Mouse (Mus musculus) forebrain, embryonic 14.5 days (tissue): ENCODE measurements at regions not wholly inside any gene's neighbourhood (a gene's known extent, or its start where the extent isn't known, plus 50 kb on each side); places are given as distances from the start of the nearest gene placed in this dataset.

Experiments
- ATAC-seq: fragments of 200-750 bp; cut with Nextera tagmentation; 2 replicates; pipeline ENCODE4 v1.8.0; 2017; ENCODE audit warnings: mild to moderate bottlenecking, moderate library complexity
- DNase-seq: peaks from one replicate; pipeline ENCODE4 v3.0.0-alpha.2; 2015; ENCODE audit warnings: low spot score
- H3K27ac ChIP-seq: fragments of 300-500 bp; sonication (generic); 2 replicates; pipeline ENCODE4 v1.5.1; 2014; ENCODE audit warnings: low read depth, mild to moderate bottlenecking, control low read depth, low read length, moderate library complexity
- H3K27me3 ChIP-seq: fragments of 300-500 bp; sonication (generic); replicated peaks from 2 replicates; pipeline ENCODE4 v1.6.1; 2014; ENCODE audit warnings: low read length, control low read depth, mixed read lengths; ENCODE audit not compliant: control insufficient read depth, insufficient read depth
- H3K36me3 ChIP-seq: fragments of 300-500 bp; sonication (generic); 2 replicates; pipeline ENCODE4 v1.6.1; 2014; ENCODE audit warnings: low read length, control low read depth; ENCODE audit not compliant: control insufficient read depth, insufficient read depth
- H3K4me1 ChIP-seq: fragments of 300-500 bp; sonication (generic); 2 replicates; pipeline ENCODE4 v1.6.1; 2014; ENCODE audit warnings: antibody characterized with exemption, low read length, control low read depth; ENCODE audit not compliant: control insufficient read depth, insufficient read depth
- H3K4me2 ChIP-seq: fragments of 300-500 bp; sonication (generic); 2 replicates; pipeline ENCODE4 v1.6.1; 2014; ENCODE audit warnings: mild to moderate bottlenecking, control low read depth, low read length
- H3K4me3 ChIP-seq: fragments of 300-500 bp; sonication (generic); 2 replicates; pipeline ENCODE4 v1.5.1; 2014; ENCODE audit warnings: low read depth, low read length, control low read depth
- H3K9ac ChIP-seq: fragments of 300-500 bp; sonication (generic); 2 replicates; pipeline ENCODE4 v1.6.1; 2014; ENCODE audit warnings: mild to moderate bottlenecking, low read length, control low read depth, moderate library complexity
- H3K9me3 ChIP-seq: fragments of 300-500 bp; sonication (generic); replicated peaks from 2 replicates; pipeline ENCODE4 v1.6.1; 2016; ENCODE audit warnings: low read length, control low read depth, mixed read lengths; ENCODE audit not compliant: control insufficient read depth
- WGBS: fragments of 180-500 bp; shearing (Covaris S2); extraction: QIAGEN DNeasy Blood & Tissue Kit; methylation state at CpG from one replicate; pipeline ENCODE4 v1.1.7; 2014; 5-methylcytosine and 5-hydroxymethylcytosine counted together

DNA sequence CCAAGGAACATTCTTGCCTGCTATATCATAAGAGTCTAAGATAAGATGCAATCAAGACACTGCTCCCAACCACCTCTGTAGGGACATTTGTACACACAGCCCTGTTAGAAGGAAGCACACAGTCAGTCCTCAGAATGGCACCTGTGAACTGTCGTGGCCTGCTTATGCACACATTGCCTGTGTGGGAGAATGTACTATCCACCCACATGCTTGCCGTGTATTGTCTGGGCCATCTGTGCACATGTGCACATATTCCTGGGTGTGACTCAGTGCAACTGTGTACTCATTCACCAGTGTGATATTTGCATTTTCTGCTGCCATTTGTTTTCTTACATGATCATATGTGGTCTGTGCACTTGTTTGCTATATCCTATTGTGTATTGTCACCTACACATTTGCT is 333.8 kb upstream of the 3110018I06Rik start:
- 85% methylated on average over 2 of the region's 2 CpGs for WGBS
- Histone ChIP-seq H3K27me3 (no peaks in the 10 kb centered on the region), H3K27ac (no peak overlapping the region), H3K36me3 (no peaks in the 10 kb centered on the region), H3K4me2 (no peak overlapping the region), H3K4me3 (no peak overlapping the region), H3K9ac (no peak overlapping the region), H3K9me3 (no peaks in the 10 kb centered on the region), H3K4me1 (no peaks in the 10 kb centered on the region)
- no peak for DNase-seq
- no peak for ATAC-seq

DNA sequence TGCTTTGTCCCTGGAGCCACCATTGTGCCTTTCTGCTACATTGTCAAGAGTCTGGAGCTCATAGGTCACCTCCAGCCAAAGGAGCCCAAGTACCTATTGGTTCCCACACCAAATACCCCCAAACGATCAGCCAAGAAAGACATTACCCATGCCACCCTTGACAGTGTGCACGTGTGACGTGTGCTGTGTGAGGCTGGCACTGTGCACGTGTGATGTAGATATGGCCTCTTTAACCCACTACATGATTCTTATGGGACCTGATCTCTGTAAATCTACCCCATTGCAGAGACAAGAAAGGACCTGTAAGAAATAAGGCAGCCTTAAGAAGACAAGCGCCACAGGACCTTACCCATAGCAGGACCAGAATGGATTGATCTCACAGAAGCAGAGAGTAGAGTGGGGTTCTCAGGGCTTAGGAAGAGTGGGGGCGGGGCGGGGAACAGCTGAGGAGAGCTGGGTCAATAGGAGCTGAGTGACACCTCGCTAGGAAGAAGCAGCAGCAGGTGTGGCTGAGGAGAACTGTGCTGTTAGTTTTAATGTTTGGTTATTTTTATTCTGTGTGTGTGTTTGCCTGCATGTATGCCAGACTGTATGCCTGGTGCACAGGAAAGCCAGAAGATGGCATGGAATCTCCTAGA is 331.5 kb upstream of the 3110018I06Rik start:
- H3K9me3 ChIP-seq, result no peaks in the 10 kb centered on the region
- no peaks in the 10 kb centered on the region; the same call in 1 of the 2 replicates for H3K4me1 ChIP-seq
- H3K36me3 ChIP-seq, result no peaks in the 10 kb centered on the region
- WGBS, result 77% methylated on average over 8 of the region's 8 CpGs
- no peak overlapping the region for H3K9ac ChIP-seq
- H3K4me3 ChIP-seq, result no peak overlapping the region
- H3K27me3 ChIP-seq, result no peaks in the 10 kb centered on the region
- ATAC-seq (no peak), DNase-seq (no peak)
- no peak overlapping the region for H3K4me2 ChIP-seq
- H3K27ac ChIP-seq, result no peak overlapping the region

DNA sequence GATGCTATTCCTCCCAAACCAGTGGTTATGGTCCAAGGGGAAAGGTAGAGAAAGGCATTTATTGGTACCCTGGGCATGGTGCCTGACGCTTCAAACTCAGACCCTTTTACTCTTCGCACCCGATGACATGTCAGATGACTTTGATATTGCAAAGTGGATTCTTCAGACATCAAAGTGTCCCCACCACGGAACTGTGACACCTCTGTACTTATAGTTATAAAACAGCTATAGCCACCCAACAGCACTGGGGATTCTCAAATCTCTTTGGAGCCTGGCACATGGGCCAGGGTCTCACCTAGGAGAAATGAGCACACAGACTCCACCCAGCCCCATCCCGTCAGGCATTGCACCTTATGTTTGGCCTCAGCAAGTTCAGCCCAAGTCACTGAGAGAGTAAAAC is 329.3 kb upstream of the 3110018I06Rik start:
- Histone ChIP-seq H3K4me2 (no peak overlapping the region), H3K9me3 (no peaks in the 10 kb centered on the region), H3K27me3 (no peaks in the 10 kb centered on the region), H3K4me3 (no peak overlapping the region), H3K9ac (no peak overlapping the region), H3K36me3 (no peaks in the 10 kb centered on the region), H3K4me1 (no peaks in the 10 kb centered on the region; the same call in 1 of the 2 replicates), H3K27ac (no peak overlapping the region)
- DNase-seq, result no peak
- WGBS, result 82% methylated on average over 5 of the region's 5 CpGs
- no peak for ATAC-seq

DNA sequence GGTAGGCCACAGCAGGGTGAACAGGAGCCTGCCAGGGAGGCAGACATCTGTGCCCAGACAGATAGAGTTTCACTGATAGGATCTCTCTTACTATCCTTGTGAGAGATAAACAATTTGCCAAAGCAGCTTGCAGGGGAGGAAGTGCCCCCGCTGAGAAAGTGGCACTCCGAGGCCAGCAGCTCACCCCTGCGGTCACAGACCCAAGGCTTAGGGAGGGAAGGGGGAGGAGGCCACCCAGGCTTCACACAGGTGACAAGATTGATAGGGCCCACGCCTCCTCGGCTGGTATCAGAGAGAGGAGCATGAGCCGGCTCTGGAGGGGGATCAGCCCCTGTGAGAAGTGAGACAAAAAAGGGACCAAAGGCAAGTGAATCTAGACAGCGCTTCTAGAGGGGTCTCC is 328.3 kb upstream of the 3110018I06Rik start:
- Histone ChIP-seq H3K9me3 (no peaks in the 10 kb centered on the region), H3K9ac (no peak overlapping the region), H3K27ac (no peak overlapping the region), H3K4me1 (no peaks in the 10 kb centered on the region; the same call in 1 of the 2 replicates), H3K36me3 (no peaks in the 10 kb centered on the region), H3K4me2 (no peak overlapping the region), H3K27me3 (no peaks in the 10 kb centered on the region), H3K4me3 (no peak overlapping the region)
- 12% methylated on average over 7 of the region's 7 CpGs for WGBS
- ATAC-seq (no peak), DNase-seq (no peak)

DNA sequence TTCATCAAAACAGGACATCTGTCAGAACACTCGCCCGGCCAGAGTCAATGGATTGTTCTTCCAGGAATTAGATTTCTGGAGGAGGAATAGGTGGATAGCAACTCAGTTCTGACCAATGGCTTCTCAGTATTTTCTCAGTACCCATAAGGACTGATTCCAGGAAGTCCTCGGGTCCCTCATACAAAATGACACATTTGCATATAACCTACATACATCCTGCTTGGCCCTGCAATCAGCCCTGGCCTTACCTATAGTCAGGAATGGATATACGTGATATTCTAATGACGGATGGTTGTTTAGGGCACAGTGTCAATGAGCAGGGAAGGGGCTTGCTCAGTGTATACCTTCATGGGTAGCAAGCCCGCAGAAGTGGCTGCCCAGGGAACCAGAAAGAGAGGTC is 327.8 kb upstream of the 3110018I06Rik start:
- Histone ChIP-seq H3K4me3 (no peak overlapping the region), H3K4me2 (no peak overlapping the region), H3K9me3 (no peaks in the 10 kb centered on the region), H3K27me3 (no peaks in the 10 kb centered on the region), H3K9ac (no peak overlapping the region), H3K4me1 (no peaks in the 10 kb centered on the region; the same call in 1 of the 2 replicates), H3K27ac (no peak overlapping the region), H3K36me3 (no peaks in the 10 kb centered on the region)
- no peak for ATAC-seq
- 57% methylated on average over 6 of the region's 6 CpGs for WGBS
- no peak for DNase-seq

DNA sequence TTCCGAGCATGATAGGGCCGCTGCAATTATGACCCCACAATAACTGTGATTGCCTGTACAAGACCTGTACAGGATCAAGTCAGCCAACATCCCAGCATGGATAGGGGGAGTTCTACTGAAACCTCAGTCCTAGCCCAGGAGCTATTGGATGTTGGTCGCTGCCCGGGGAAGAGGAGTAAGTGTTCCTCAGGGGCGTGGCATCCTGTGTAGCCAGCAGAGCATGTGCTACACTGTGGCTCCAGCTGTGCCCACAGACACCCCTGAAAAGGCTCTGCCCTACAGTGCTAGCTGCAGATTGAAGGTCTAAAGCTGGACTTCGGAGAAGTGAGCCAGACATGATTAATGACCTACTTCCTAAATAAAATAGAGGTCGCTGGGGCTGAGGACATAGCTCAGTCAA is 317.5 kb upstream of the 3110018I06Rik start:
- no peak overlapping the region for H3K9ac ChIP-seq
- no peaks in the 10 kb centered on the region for H3K9me3 ChIP-seq
- ATAC-seq (no peak), DNase-seq (no peak)
- H3K27ac ChIP-seq, result no peak overlapping the region
- no peak overlapping the region for H3K4me2 ChIP-seq
- 88% methylated on average over 7 of the region's 7 CpGs for WGBS
- H3K36me3 ChIP-seq, result no peaks in the 10 kb centered on the region
- H3K27me3 ChIP-seq, result no peaks in the 10 kb centered on the region
- H3K4me1 ChIP-seq, result no peaks in the 10 kb centered on the region
- H3K4me3 ChIP-seq, result no peak overlapping the region

DNA sequence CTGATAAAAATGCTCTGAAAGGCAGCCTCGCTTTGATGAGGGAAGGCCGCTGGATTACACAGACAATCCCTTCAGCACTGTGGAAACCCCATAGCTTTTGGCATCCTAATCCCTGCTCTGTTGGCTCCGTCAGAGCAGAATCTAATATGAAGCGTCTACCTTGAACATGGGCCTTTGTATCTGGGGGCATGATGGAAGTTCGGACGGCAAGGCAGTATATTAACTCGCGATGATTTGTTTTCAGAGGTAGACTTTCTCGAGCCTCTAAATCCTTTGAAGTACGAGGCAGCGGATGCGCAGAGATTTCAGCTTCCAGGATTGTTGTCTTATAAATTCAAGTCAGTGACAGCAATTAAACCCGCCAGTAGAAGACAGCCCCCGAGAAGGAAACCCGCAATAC is 316.8 kb upstream of the 3110018I06Rik start:
- 67% methylated on average over 15 of the region's 15 CpGs for WGBS
- H3K4me3 ChIP-seq, result no peak overlapping the region
- ATAC-seq (no peak), DNase-seq (no peak)
- no peaks in the 10 kb centered on the region for H3K4me1 ChIP-seq
- no peaks in the 10 kb centered on the region for H3K36me3 ChIP-seq
- H3K4me2 ChIP-seq, result no peak overlapping the region
- H3K27ac ChIP-seq, result no peak overlapping the region
- H3K27me3 ChIP-seq, result no peaks in the 10 kb centered on the region
- H3K9me3 ChIP-seq, result no peaks in the 10 kb centered on the region
- no peak overlapping the region for H3K9ac ChIP-seq

DNA sequence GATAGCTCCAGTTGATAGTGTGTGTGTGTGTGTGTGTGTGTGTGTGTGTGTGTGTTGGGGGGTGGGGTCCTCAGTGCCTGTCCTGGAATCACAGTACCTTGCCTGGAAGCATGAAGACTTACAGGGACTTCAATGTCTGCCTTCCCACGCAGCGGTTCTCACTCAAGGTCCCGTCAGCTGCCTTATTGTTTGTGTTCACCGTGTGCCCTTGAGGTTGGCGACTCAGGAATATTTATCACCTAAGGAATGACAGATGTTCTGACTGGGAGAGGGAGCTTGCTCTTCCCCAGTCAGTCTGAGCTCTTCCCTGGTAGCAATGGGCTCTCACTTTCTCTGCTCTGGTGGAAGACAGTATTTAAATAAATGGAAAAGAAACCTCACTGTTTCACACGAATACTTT is 309.8 kb upstream of the 3110018I06Rik start:
- 83% methylated on average over 6 of the region's 6 CpGs for WGBS
- H3K27me3 ChIP-seq, result no peaks in the 10 kb centered on the region
- H3K9ac ChIP-seq, result no peak overlapping the region
- H3K9me3 ChIP-seq, result no peaks in the 10 kb centered on the region
- no peaks in the 10 kb centered on the region for H3K36me3 ChIP-seq
- no peak overlapping the region for H3K4me2 ChIP-seq
- ATAC-seq (no peak), DNase-seq (no peak)
- no peaks in the 10 kb centered on the region for H3K4me1 ChIP-seq
- H3K4me3 ChIP-seq, result no peak overlapping the region
- H3K27ac ChIP-seq, result no peak overlapping the region

DNA sequence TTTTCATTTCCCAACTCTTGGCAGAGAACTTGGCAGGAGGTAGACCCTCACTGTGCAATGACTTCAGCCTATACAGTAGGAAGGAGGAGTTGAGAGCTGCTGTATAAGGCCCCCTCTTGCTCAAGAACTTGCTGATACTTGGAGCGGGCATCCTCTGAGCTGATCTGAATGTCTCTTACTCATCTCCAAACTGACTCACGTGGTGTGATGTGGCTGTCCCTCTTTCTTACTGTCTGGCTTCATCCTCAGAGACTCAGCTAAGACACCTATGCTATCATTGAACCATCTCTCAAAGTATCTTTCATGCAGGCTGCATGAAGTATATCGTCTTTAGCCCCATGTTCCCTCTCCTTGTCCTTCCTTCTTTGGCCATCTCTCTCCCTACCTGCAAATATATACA is 307.9 kb upstream of the 3110018I06Rik start:
- Histone ChIP-seq H3K4me1 (0 out of 2 replicates have a peak, but pooled peaks cover 4% of the 10 kb centered on the region), H3K36me3 (no peaks in the 10 kb centered on the region), H3K9me3 (no peaks in the 10 kb centered on the region), H3K4me3 (no peak overlapping the region), H3K9ac (no peak overlapping the region), H3K4me2 (no peak overlapping the region), H3K27ac (no peak overlapping the region), H3K27me3 (no peaks in the 10 kb centered on the region)
- 94% methylated on average over 3 of the region's 3 CpGs for WGBS
- no peak for DNase-seq
- no peak for ATAC-seq
